Mouse (Mus musculus) ES-Bruce4 (cell line): Measurements from ENCODE around the gene Nsun4.

Source experiments
- CTCF ChIP-seq: IDR thresholded peaks from one replicate; pipeline ENCODE4 v1.8.1; 2011; ENCODE audit warnings: low read depth, low read length
- EP300 ChIP-seq: IDR thresholded peaks from 2 replicates; pipeline ENCODE4 v1.6.1; 2011; ENCODE audit warnings: low read depth, low read length; ENCODE audit not compliant: insufficient read depth
- POLR2A ChIP-seq: IDR thresholded peaks from one replicate; pipeline ENCODE4 v1.8.1; 2011; ENCODE audit warnings: low read length; ENCODE audit not compliant: insufficient read depth

DNA sequence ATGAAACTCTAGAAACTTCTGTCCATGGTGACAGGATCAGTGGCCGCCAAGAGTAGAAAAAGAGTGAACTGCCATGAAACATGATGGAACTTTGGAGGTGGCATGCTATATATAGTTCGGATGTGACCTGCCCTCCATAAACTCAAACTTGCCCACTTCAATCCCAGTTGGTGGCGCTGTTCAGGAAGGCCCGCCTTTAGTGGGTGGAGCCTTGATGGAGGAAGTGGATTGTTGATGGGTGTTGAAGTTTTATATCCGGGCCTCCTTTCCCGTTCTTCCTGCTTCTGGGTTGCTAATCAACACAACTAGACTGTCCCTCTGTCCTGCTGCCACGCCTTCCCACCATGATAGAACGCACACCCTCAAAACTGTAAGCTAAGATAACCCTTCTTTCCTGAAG lies 68.7 kb downstream of the Nsun4 start:
- TF ChIP-seq POLR2A (no peak), CTCF (peak; percentile 46), EP300 (no peak)
